Mouse (Mus musculus) embryonic stem cell, embryonic (primary cell): ENCODE results near the gene Mfn1.

Experiments used
- CTCF ChIA-PET, 4 experiments: fragments of 300-600 bp in 2 of 4; fragments of 350-600 bp in 2 of 4; sonication (Branson Sonifier 250); formaldehyde crosslinking; loops; one replicate each; lab custom pipeline; 2022; ENCODE audit warnings: inconsistent platforms in 2 of 4; lab: Charles Lee
- POLR2A ChIA-PET, 4 experiments: fragments of 300-600 bp in 2 of 4; fragments of 350-600 bp in 2 of 4; sonication (Branson Sonifier 250); formaldehyde crosslinking; loops; one replicate each; lab custom pipeline; 2022; ENCODE audit warnings: antibody characterized with exemption in 4 of 4, inconsistent platforms in 1 of 4; lab: Charles Lee

Gene Mfn1

DNA sequence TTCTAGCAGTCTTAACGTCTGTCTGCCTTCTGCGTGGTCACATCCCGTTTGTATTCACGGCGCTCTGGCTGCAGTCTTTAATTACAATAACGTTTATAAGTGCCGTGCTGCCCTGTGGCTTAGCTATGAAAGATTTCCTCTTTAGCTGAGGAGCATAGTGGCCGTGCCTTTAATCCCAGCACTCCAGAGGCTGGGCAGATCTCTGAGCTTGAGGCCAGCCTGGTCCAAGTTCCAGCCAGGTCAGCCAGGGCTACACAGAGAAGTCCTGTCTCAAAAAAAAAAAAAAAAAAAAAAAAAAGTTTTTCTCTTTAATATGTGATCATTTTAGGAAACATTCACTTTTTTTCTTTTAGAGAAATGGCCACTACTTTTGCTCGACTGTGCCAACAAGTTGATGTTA, 44.6 kb downstream of the Mfn1 start:
- CTCF ChIA-PET: interaction anchor here in 1 of 4 experiments (0.6 kb wide), 1 partner anchor 684 kb away, joined by 4 read pairs; no protein-coding TSS in a partner anchor
- POLR2A ChIA-PET: interaction anchor here in 2 of 4 experiments (0.7 to 1.6 kb wide), 7 partner anchors 9 to 1238 kb away, joined by 3 to 4 read pairs (median 3); no protein-coding TSS in a partner anchor

DNA sequence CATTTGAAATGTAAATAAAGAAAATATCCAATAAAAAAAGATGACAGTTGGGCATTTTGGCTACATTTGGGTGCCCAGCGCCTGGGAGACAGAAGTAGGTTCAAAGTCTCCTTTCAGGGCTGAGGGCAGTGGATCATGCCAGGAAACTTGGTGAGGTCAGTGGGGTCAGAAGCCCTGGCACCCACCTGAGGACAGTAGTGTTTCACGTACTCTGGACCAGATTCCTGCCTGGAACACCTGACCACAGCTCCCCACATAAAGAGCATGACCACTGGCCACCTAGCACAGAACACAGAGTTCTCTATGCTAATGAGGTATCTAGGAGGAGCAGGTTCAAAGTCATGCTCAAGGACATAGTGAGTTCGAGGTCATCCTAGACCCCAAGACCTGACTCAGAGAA, 45.9 kb downstream of the Mfn1 start:
- CTCF ChIA-PET: interaction anchor here in 1 of 4 experiments (0.6 kb wide), 1 partner anchor 46 kb away, joined by 3 read pairs; the partner anchor contains the start of gene Mfn1

DNA sequence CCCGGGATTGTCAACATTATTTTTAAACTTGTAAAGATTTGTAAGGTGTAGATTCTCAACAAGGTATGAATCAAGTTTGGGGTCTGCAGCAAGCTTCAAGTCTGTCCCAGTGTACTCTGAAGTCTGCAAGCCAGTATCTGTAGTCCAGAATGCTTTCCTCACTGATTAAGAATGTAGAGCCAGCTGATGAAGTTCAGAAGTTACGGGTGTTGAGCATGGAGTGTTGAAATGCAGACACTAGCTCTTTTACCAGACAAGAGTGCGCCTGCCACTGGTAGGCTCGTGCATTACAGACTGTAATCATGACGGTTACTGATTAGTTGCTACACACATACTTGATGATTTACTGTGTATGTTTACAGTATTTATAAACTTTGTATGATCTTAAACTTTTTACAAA, 49.5 kb downstream of the Mfn1 start:
- POLR2A ChIA-PET: interaction anchor here in 3 of 4 experiments (0.5 to 1.3 kb wide), 4 partner anchors 10 to 56 kb away, joined by 3 to 8 read pairs (median 4); no protein-coding TSS in a partner anchor
- CTCF ChIA-PET: no interaction called here

More for the DNA sequence above, 45.9 kb downstream of the Mfn1 start:
- POLR2A ChIA-PET: interaction anchor here in 1 of 4 experiments (1.2 kb wide), 1 partner anchor 132 kb away, joined by 3 read pairs; no protein-coding TSS in a partner anchor

DNA sequence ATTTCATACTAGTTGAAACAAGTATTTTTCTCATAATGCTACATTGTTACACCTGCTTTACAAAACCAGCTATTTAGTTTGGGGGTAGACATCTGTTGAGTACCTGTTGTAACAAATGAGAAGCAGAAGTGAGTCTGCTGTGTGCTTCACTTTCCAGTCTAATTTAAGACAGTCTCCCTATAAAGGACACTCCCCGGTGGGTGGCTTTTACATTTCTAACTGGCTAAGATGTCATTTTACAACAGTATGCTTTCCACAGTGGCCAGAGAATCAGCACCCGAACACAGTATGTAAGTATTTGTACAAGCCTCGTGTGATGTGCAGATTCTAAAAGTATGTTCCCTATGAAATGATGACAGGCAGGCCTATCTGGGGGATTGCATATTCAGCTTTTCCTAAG, 51.5 kb downstream of the Mfn1 start:
- ChIA-PET CTCF (no interaction called here), POLR2A (interaction anchor here in 2 of 4 experiments (1.4 to 1.5 kb wide), 2 partner anchors 9 to 51 kb away, joined by 4 to 5 read pairs; partner anchors contain the start of gene Mfn1 (in 1 of the 2))

DNA sequence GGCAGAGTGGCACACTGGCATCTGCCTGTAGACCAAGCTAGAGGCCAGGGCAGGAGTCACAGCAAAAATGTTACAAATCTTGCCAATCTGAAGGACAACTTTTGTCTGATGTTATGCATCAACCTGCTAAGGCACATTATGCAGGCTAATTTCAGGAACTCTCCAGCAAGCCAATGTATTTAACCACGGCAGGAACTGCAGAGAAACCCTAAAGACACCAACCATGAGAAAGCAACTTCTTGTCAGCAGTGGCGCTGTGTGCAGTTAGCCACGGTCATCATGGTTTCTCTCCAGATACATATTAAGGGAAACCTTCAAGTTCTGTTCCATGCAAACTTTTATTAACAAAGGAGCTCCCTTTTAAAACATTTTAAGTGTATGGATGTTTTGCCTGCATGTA, 52.6 kb downstream of the Mfn1 start:
- POLR2A ChIA-PET: no interaction called here
- CTCF ChIA-PET: no interaction called here

DNA sequence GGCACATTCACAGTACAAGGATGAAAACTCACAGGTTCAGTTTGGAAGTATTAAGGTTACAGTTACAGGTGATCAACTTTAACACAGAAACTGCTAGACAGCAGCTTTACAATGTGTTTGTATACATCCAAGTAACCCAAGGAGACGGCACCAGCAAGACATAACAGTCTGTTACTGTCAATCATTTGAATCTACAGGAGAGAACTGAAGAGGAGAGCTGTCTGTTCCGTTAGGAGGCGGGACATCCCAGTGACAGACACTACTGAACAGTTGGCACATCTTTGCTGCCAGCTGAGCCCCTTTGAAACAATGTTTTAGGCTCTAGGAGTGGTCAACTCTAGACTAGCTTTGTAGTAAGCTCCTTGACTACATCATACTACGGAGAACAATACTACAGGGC, 54.2 kb downstream of the Mfn1 start:
- CTCF ChIA-PET: no interaction called here
- POLR2A ChIA-PET: interaction anchor here in 2 of 4 experiments (0.6 to 1.2 kb wide), 3 partner anchors 10 to 518 kb away, joined by 3 read pairs; no protein-coding TSS in a partner anchor

DNA sequence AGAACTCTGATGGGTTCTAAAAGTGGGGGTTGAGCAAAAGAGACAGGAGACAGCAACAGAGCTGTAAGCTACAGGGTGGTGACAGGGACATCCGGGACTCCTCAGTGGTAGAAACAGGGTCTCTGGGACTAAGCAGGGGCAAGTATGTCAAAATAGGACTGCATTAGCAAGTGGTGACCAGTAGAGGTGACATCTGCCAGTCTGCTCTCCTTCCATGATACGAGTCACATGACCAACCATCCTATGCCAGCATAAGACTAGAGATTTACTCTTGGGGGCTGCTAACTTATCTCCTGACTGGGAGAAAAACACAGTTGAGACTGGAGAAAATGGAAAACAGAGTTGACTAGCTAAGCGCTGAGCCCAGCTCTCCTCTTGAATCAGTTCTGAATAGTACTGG, 57.0 kb downstream of the Mfn1 start:
- ChIA-PET CTCF (interaction anchor here in 2 of 4 experiments (0.5 to 0.9 kb wide), 3 partner anchors 78 to 232 kb away, joined by 3 to 6 read pairs (median 4); no protein-coding TSS in a partner anchor), POLR2A (interaction anchor here in 2 of 4 experiments (0.8 to 1.1 kb wide), 2 partner anchors 9 to 44 kb away, joined by 4 to 5 read pairs; no protein-coding TSS in a partner anchor)

DNA sequence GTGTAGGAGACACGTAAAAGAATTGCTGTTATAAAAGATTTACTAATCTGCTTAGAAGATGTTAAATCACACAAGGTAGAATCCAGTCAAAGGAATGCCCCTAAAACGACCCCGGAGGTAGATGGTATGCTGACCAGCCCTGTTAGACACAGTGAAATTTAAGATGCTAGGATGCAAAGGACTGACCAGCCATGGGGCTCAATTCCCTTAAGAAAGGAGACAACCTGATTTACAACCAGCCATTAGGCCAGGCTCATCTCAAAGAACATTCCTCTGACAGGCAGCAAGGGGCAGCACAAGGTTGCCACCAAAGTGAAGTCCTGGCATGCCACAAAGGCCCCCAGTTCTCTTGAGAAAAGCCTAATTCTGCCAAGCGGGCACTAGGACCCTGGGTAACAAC, 65.8 kb downstream of the Mfn1 start:
- ChIA-PET CTCF (no interaction called here), POLR2A (interaction anchor here in 1 of 4 experiments (0.8 kb wide), 1 partner anchor 26 kb away, joined by 5 read pairs; no protein-coding TSS in a partner anchor)

DNA sequence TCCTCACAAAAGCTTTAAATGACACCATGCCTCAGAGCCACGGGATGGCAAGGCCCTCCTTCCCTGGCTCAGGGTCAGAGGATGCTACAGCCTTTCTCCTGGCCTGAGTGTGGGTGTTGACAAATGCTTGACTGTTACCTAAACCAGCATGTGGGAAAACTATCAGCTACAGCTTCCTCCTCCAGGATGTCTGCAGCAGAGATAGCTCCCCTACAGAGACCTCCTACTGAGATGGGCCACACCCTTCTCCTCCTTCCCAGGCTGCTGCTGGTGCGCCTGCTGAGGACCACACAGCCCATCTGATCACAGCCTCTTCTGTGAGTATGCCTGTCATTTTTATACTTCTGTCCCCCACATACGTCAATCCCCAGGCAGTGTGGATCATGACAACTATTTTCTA, 70.1 kb downstream of the Mfn1 start:
- POLR2A ChIA-PET: interaction anchor here in 2 of 4 experiments (0.9 to 1.1 kb wide), 3 partner anchors 25 to 235 kb away, joined by 3 read pairs; no protein-coding TSS in a partner anchor
- CTCF ChIA-PET: interaction anchor here in 3 of 4 experiments (0.6 to 0.9 kb wide), 4 partner anchors 11 to 219 kb away, joined by 3 to 5 read pairs (median 4); no protein-coding TSS in a partner anchor

DNA sequence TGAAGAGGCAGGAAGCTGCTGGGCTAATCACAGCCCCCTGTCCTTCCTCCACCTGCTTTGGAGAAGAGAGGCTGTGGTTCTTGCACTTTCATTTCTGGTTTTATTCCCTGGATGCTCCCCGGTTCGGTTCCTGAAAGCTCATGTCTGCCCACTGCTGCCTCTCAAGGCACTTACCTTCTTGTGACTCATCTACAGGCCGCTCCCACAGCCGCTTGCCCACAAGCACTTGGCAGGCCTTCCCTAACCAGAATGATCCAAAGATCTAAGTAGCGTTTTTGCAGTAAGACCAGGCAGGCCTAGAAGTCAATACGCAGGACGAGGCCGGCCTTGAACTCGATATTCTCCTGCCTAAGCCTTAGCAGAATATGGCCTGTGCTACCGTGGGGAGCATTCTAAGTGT, 71.8 kb downstream of the Mfn1 start:
- ChIA-PET CTCF (interaction anchor here in 2 of 4 experiments (0.6 to 1.0 kb wide), 2 partner anchors 9 to 252 kb away, joined by 3 to 5 read pairs; no protein-coding TSS in a partner anchor), POLR2A (no interaction called here)

DNA sequence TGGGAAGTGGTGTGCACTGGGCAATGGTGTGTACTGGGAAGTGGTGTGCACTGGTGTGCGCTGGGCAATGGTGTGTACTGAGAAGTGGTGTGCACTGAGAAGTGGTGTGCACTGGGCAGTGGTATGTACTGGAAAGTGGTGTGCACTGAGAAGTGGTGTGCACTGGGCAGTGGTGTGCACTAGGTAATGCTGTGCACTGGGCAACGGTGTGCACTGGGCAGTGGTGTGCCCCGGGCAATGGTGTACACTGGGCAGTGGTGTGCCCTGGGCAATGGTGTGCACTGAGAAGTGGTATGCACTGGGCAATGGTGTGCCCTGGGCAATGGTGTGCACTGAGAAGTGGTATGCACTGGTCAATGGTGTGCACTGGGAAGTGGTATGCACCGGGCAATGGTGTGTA, 80.0 kb downstream of the Mfn1 start:
- POLR2A ChIA-PET: interaction anchor here in 1 of 4 experiments (1.0 kb wide), 1 partner anchor 47 kb away, joined by 3 read pairs; no protein-coding TSS in a partner anchor
- CTCF ChIA-PET: no interaction called here

DNA sequence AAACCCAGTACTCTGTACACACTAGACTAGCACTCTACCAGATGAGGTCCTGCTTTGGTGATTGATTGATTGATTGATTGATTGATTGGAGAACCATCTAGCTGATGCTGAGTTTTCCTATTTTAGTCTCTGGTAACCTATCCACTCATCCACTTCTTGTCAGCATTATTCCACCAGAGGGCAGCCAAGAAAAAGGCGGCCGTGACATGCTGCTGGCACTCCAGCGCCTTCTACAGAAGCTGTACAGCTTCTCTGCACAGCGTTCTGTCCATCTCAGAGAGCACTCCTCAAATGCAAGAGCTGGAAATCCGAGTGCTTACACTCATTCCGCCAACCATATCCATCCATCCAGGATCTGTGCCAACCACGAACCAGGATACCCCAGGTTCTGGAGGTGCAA, 81.3 kb downstream of the Mfn1 start:
- ChIA-PET POLR2A (interaction anchor here in 3 of 4 experiments (0.7 to 2.6 kb wide), 11 partner anchors 10 to 126 kb away, joined by 3 to 8 read pairs (median 3); partner anchors contain the start of genes Actl6a (in 1 of the 3) and Ndufb5 (in 1 of the 3)), CTCF (interaction anchor here (0.6 to 1.2 kb wide), 16 partner anchors 10 to 1124 kb away, joined by 3 to 5 read pairs (median 3); no protein-coding TSS in a partner anchor)

DNA sequence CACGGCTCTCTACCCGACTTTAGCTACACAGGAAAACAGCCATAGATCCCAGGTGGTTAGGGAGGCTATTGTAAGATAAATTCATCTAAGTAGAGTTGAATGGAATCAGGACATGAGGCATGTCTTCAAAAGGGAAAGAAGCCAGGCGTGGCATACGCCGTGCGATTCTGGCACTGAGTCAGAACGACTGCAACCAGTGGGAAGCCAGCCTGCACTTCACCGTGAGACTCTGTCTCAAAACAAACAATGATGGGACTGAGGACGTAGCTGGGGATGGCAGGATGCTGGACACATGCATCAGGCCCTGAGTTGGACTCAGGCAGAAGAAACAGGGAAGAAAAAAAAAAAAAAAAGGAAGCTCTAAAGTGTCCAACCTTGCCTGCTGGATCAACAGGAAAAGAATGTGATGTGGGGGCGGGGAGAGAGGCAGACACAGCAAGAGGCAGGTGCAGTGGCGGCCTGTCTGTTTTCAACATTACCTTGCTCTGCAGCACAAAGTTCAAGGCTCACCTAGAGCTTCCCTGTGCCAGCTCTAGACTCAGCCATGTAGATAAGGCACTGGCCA, 82.4 kb downstream of the Mfn1 start:
- POLR2A ChIA-PET: interaction anchor here in 3 of 4 experiments (0.6 to 2.6 kb wide), 18 partner anchors 9 to 290 kb away, joined by 3 to 8 read pairs (median 4); partner anchors contain the start of gene Actl6a (in 1 of the 3)
- CTCF ChIA-PET: interaction anchor here in 3 of 4 experiments (0.6 to 1.4 kb wide), 4 partner anchors 83 to 280 kb away, joined by 3 to 5 read pairs (median 3); no protein-coding TSS in a partner anchor

DNA sequence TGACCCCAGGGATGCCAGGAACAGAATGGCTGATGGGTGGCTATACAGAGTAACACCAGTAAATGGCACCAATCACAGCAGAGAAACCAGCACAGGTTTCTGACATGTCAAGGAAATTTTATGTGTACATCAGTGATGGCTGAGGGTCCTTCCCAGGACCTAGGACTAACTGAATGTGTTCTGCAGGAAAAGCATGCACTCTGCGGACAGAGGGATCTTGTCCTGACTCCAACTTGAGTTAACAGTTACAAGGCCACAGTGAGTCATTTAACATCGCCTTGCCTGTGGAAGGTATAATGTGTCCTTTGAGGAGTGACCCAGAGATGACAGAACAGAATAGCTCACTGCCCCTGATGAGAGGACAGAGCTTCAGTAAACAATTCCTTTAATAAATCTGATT, 85.5 kb downstream of the Mfn1 start:
- ChIA-PET CTCF (no interaction called here), POLR2A (interaction anchor here in 2 of 4 experiments (0.6 to 1.4 kb wide), 4 partner anchors 9 to 30 kb away, joined by 3 to 5 read pairs (median 4); no protein-coding TSS in a partner anchor)

DNA sequence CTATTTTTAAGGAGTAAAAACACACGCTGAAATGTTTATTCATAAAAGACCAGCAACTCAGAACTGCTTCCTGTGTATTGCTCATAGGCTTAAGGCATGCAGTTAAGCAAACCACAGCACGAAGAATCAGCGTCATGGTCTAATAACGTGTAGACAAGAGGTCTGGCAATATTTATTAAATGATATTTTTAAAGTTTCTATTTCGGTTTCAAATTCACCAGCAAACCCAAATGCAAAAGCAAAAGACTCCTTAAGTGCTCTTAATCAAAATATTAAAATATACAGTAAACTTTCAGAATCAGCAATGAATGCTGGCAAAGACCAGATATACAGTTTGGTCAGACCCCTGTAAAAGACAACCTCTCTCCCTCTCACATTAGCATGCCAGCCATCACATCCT, 86.1 kb downstream of the Mfn1 start:
- POLR2A ChIA-PET: interaction anchor here in 2 of 4 experiments (0.9 to 2.7 kb wide), 4 partner anchors 8 to 216 kb away, joined by 3 to 9 read pairs (median 5); no protein-coding TSS in a partner anchor
- CTCF ChIA-PET: interaction anchor here in 1 of 4 experiments (0.6 kb wide), 1 partner anchor 286 kb away, joined by 3 read pairs; no protein-coding TSS in a partner anchor

DNA sequence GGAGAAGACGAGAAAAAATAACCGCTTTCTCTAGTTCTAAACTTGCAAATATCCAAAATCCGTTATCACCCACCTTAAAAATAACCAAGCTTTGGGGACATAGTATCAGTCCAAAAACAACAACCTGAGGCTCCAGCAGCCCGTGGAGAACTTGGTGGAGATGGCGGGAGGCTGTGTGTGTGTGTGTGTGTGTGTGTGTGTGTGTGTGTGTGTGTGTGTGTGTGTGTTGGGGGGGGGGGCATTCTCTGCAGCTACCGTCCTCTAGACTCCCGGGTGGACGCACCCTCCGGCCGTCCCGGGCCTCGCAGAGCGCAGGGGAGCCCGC, 86.7 kb downstream of the Mfn1 start:
- CTCF ChIA-PET: interaction anchor here in 2 of 4 experiments (0.6 to 0.8 kb wide), 3 partner anchors 30 to 388 kb away, joined by 3 to 5 read pairs (median 4); no protein-coding TSS in a partner anchor
- POLR2A ChIA-PET: interaction anchor here in 3 of 4 experiments (0.6 to 2.7 kb wide), 17 partner anchors 9 to 1184 kb away, joined by 3 to 11 read pairs (median 4); partner anchors contain the start of genes Actl6a (in 1 of the 3), Mfn1 (in 1 of the 3) and Ttc14 (in 1 of the 3)

DNA sequence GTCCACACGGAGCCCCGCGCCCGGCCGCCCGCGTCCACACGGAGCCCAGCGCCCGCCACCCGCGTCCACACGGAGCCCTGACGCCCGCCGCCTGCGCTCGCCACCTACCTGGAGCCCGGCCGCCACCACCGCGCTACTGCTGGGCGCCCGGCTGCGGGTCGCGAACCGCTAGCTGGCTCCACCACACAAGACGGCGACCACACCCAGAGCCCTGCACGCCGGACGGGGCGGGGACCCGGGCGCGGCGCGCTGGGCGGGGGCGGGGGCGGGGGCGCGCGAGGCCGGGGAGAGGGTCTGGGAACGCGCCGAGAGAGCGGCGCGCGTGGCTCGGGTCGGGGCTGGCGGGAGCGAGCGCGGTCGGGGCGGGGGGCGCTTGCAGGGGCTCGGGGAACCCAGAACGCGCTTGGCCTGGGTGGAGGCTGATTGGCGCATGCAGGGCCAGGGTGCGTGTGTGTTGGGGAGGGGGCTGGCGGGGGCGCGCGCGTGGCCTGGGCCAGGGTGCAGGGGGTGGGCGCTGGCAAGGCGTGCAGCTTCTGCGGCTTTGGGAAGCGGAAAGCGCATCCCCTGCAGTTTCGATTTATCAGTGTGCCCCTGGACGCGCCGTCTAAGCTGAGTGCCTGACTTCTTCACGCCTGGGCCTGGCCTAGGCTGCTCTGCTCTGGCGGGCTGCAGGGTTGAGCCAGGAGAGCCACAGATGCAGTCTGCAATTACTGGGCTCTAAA, 87.2 kb downstream of the Mfn1 start, which contains the start of gene Gnb4:
Gene Gnb4 (minus strand): TSS at position 255 of the 722 bp plus-strand sequence.
- CTCF ChIA-PET: interaction anchor here in 2 of 4 experiments (0.5 to 0.8 kb wide), 6 partner anchors 30 to 1302 kb away, joined by 3 to 6 read pairs (median 4); no protein-coding TSS in a partner anchor
- POLR2A ChIA-PET: interaction anchor here in 3 of 4 experiments (0.5 to 2.7 kb wide), 30 partner anchors 9 to 1183 kb away, joined by 3 to 11 read pairs (median 4); partner anchors contain the start of genes Actl6a (in 1 of the 3), Mfn1 (in 1 of the 3), Ndufb5 (in 1 of the 3) and Ttc14 (in 1 of the 3)
